Mouse (Mus musculus) MEL (cell line): ENCODE measurements at regions not wholly inside any gene's neighbourhood (a gene's known extent, or its start where the extent isn't known, plus 50 kb on each side); places are given as distances from the start of the nearest gene placed in this dataset.

ENCODE experiments used
- CTCF ChIP-seq, 3 experiments: IDR thresholded peaks in 2 of 3; conservative IDR thresholded peaks in 1 of 3; 2 replicates each; pipeline ENCODE4 v1.5.1; 2011 to 2012; ENCODE audit warnings: low read length in 3 of 3, low read depth in 2 of 3, mild to moderate bottlenecking in 2 of 3, improper control_type of control experiment in 1 of 3, inconsistent platforms in 1 of 3, mixed read lengths in 1 of 3, moderate library complexity in 1 of 3; ENCODE audit not compliant: control insufficient read depth in 1 of 3, insufficient read depth in 1 of 3, poor library complexity in 1 of 3, severe bottlenecking in 1 of 3
- EP300 ChIP-seq, 2 experiments: IDR thresholded peaks; 2 replicates each; pipeline ENCODE4 v1.6.1; 2011; ENCODE audit warnings: improper control_type of control experiment in 2 of 2, low read length in 2 of 2, low read depth in 1 of 2, mild to moderate bottlenecking in 1 of 2
- HCFC1 ChIP-seq: IDR thresholded peaks from 2 replicates; pipeline ENCODE4 v1.6.1; 2012; ENCODE audit warnings: low read depth, mild to moderate bottlenecking, inconsistent platforms, low read length, improper control_type of control experiment, moderate library complexity
- JUND ChIP-seq: IDR thresholded peaks from 2 replicates; pipeline ENCODE4 v1.6.1; 2011; ENCODE audit warnings: low read depth, mild to moderate bottlenecking, improper control_type of control experiment, low read length
- POLR2A ChIP-seq, 2 experiments: IDR thresholded peaks; 2 replicates each; pipeline ENCODE4 v1.6.1; 2011 to 2012; ENCODE audit warnings: low read length in 2 of 2, mild to moderate bottlenecking in 2 of 2, control low read depth in 1 of 2, improper control_type of control experiment in 1 of 2, low read depth in 1 of 2, moderate library complexity in 1 of 2; ENCODE audit not compliant: control insufficient read depth in 1 of 2, insufficient read depth in 1 of 2, poor library complexity in 1 of 2

- TF ChIP-seq POLR2A (IDR thresholded peaks at IDR 0.05; ENCODE audit: control insufficient read depth in 1 of 2, insufficient read depth in 1 of 2, low read depth in 1 of 2, low read length in 2 of 2, poor library complexity in 1 of 2) (no peak), EP300 (IDR thresholded peaks at IDR 0.05; ENCODE audit: low read depth in 1 of 2, low read length in 2 of 2) (no peak), CTCF (IDR thresholded peaks at IDR 0.05 in 2 of 3, conservative IDR thresholded peaks at IDR 0.05 in 1 of 3; ENCODE audit: control insufficient read depth in 1 of 3, insufficient read depth in 1 of 3, low read depth in 2 of 3, low read length in 3 of 3, poor library complexity in 1 of 3, severe bottlenecking in 1 of 3) (no peak), JUND (no peak), HCFC1 (no peak)
Measured at GRCm38 (mm10) chr6:117104463-117104862, 63.9 kb upstream of the Cxcl12 start.
